Comparison of ENCODE assay signal across 14 mouse cellular contexts in genomic region chr1:51991983-51992609, GRCm38 (mm10). TPM values are rescaled to one million over a fixed set of nuclear protein-coding genes. Genes with fewer than 3 reads are reported as not detected.
DNase-seq lines count a peak whose midpoint lies in the region; ATAC-seq and TF ChIP-seq lines count a peak whose summit lies in the region.
"Had no signal": no experiment of that assay in that cellular context is flagged by ENCODE, and none has a peak within 500 bp of the region (broad histone marks: within the 10 kb centered on the region; RNA-seq: fewer than 3 reads in every experiment).

No protein-coding gene starts in this region.

- no peak overlapping the region for H3K4me3 ChIP-seq in layer of hippocampus, adult 2 months
- H3K4me3 ChIP-seq: forebrain, embryonic 10.5 days; kidney, embryonic 15.5 days; midbrain, embryonic 10.5 days had no signal

- H3K27ac ChIP-seq in layer of hippocampus, adult 2 months, result no peak overlapping the region
- H3K27ac ChIP-seq: forebrain, embryonic 10.5 days; hindbrain, embryonic 14.5 days; kidney, embryonic 15.5 days; midbrain, embryonic 10.5 days had no signal

- TF ChIP-seq CTCF in layer of hippocampus, adult 2 months (conservative IDR thresholded peaks at IDR 0.05), result no peak

- ATAC-seq in monocyte, adult 5-6 weeks (replicated peaks; ENCODE audit: insufficient number of reproducible peaks, low FRiP score, low TSS enrichment, poor library complexity, severe bottlenecking), result no peak

- DNase-seq in layer of hippocampus, adult 11-12 months (ENCODE audit: low spot score), result peak; percentile 38
- no peak for DNase-seq in layer of hippocampus, adult 9-10 months (ENCODE audit: low spot score)
- peak; percentile 43 to 66 for DNase-seq in layer of hippocampus, adult 2 months (ENCODE audit: low spot score in 2 of 2)
- DNase-seq in left cerebral cortex, postnatal 10 days (ENCODE audit: extremely low spot score in 1 of 2, low spot score in 2 of 2), result peak; percentile 34 to 44
- DNase-seq in right cerebral cortex, postnatal 25 days, result peak; percentile 53
- DNase-seq in urinary bladder, postnatal 36 days (ENCODE audit: low spot score in 2 of 2), result no peak
- no peak for DNase-seq in gastrocnemius, adult 8-10 months (ENCODE audit: low spot score in 2 of 2)
- DNase-seq: cerebellum, postnatal 10 days; gastrocnemius, postnatal 14 days had no signal

- intact Hi-C loops in left cerebral cortex, postnatal 10 days (cut with DNase I), result no loop called here

RNA-seq across cellular contexts. Expression of gene Stat4, which starts 5.1 kb away (rescaled TPM):
- total RNA-seq in layer of hippocampus, adult 2 months (2021), result 1 to 10 TPM in 1 of 2 experiments, under 1 TPM in 1; 0.41 to 1.1 TPM
- 1 to 10 TPM; 3.7 to 4.9 TPM for total RNA-seq in left cerebral cortex, postnatal 10 days (2021)
- 78.3 to 278 TPM (median 108 TPM) in 3 replicates for total RNA-seq in monocyte, adult 5-6 weeks (2017)
- not detected for total RNA-seq in gastrocnemius, adult 8-10 months (2022)
- total RNA-seq: gastrocnemius, postnatal 14 days had no signal

Comparison
In these comparisons a context has a peak if more than half of its experiments do, and no peak if none do; other contexts are left out.
1. DNase-seq: peak in layer of hippocampus, adult 11-12 months (single experiment), layer of hippocampus, adult 2 months (2 of 2), left cerebral cortex, postnatal 10 days (2 of 2) and right cerebral cortex, postnatal 25 days (single experiment); none in layer of hippocampus, adult 9-10 months (single experiment), urinary bladder, postnatal 36 days (0 of 2) and gastrocnemius, adult 8-10 months (0 of 2).
2. RNA of gene Stat4, which starts 5.1 kb away (total RNA-seq): 78.3 to 278 TPM in monocyte, adult 5-6 weeks; 3.7 to 4.9 TPM in left cerebral cortex, postnatal 10 days, 0.41 to 1.1 TPM in layer of hippocampus, adult 2 months and not detected in gastrocnemius, adult 8-10 months; every median in the first group is over 10 times any median in the second.